Mouse (Mus musculus): ENCODE results near the gene Pnp.
"Not testable (repeated sequence)": the region's sequence is repeated elsewhere in the genome, so short reads cannot be mapped to it uniquely, and the experiment has no call there.

Pnp gene

DNA sequence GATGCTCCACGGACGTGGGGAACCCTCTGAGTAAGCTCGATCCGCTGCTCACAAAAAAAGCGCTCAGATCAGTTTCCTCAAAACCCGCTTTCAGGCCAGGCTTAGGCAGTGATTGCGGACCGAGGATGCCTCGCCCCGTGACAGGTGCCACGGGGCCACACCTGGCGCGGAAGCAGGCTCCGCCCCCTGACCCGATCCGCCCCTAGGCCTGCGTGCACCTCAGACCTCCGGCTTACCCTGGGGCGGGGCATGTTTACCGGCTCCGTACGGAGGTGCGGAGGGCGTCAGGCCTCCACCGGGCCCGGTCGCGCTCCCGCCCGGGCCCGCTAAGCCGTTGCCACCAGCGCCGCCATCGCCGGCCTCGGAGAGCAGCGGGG is 517 bp upstream of the Pnp start:
- DNase-seq (ENCODE audit: inconsistent ontology term), result no peak

DNA sequence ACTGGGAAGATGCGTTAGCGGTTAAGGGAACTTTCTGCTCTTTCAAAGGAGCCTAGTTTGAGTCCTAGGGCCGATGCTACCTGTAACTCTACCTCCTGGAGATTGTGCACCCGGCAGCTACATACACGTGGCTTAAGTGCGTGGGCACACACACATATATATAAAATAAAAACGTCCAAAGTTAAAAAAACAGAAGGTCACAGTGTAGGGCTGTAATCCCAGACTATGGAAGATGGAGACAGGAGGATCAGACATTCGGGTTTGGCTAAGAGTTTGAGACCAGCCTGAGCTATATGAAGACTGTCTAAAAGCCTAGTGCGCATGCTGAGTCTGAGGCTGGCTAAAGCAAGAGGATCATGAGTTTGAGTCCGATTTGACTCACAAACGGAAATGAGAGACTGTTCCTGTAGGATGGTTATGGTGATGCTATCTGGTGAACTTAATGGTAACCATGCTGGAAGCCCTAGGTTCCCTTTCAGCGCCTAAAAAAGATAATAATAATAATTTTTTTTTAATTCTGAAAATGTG is 675 bp downstream of the Pnp start:
- DNase-seq (ENCODE audit: inconsistent ontology term), result no peak

DNA sequence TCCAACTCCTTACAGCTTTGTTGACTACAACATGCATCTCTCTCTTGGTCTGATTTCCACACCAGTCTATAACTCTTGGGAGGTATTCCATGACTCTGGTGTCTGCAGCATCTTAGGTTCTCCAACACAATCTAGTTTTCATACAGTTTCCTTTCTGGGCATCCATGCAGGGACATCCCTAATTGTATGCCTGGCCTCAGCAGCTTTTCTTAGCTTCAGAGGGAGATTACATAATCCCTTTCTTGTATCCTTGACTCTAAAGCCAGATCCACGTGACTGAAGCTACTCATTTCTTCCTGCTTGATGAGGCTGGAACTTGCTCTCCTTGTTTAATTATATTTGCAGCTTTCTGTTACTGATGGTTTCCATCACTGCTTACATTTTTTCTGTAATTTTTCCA is 5.8 kb downstream of the Pnp start:
- DNase-seq (ENCODE audit: inconsistent ontology term), result no peak

DNA sequence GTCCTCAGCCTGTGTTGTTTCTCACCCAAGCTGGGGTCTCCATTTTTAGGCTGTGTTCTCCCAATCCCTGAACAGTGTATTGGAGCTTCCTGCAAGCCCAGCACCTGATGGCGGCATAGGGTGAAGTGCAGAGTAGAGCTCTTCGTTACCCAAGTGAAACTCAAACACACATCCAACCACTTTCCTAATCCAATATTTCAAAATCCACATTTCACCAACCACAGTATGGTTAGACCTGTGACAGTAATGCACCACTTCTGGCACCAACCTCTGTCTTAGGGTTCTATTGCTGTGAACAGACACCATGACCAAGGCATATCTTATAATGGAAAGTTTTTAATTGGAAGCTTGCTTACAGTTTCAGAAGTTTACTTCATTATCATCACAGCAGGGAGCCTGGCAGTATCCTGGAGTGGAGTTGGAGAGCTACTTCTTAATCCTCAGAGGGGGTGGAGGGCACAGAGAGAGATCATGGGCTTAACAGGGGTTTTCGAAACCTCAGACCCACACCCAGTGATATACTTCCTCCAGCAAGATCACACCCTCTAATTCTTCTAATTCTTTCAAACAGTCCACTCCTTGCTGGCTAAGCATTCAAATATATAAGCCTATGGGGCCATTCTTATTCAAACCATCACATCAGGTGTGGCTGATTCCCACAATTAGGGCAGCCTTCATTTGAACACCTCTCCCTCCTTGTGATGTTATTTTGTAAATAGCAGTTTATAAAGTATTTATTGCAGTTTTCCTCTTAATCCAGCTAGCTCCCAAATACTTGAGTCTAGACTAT is 7.4 kb downstream of the Pnp start:
- DNase-seq (ENCODE audit: inconsistent ontology term), result no peak

DNA sequence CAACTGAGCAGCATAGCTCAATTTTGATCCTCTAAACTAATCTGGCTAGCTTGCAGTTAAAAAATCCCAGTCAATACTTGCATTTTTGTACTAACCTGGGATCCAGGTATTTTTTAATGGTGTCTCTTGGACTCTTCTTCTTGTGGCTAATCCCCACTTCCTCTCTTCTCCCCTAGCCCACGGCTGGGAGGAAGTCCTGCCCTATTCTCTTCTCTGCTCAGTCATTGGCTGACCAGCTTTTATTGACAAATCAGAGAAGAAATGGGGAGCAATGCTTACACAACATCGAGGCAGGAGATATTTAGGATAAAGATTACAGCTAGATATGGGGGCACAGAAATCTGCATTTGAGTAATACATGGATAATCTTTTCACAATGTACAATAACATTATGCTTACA is 8.1 kb downstream of the Pnp start:
- no peak for DNase-seq (ENCODE audit: inconsistent ontology term)

DNA sequence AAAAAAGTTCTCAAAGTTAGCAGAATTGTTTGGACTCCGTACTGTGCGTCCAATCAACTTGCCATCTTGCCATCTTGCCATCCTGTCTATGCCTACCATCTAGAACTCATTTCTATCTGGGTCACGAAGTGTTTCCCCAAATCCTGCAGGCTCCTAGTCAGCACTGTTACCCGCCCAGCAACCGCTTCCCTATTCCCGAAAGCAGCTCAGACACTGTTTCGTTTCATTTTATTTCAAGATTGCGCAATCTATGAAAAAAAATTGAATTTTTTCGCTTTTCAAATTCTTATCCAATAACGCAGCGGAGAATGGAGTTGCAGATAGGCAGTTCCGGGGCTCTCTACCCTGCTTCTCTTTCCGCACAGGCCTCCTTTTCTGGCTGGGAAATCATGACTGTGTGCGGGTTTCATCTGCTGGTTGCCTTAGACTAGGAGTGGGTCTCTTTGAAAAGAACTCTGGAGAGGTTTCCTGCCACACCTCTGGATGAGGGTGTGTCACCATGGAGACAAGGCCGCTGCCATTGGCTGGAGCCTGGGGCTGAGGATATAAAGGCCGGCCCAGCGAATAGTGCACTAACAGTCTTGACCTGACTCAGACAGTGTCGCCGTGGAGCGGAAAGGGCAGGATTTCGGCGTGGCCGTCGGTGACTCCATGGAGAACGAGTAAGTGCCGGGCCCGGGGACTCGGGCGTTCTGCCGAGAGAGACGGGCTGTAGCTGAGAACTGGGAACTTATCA is 13.2 kb downstream of the Pnp start, which contains the start of gene Gm49342:
Gene Gm49342 (plus strand): TSS at position 586 of the 736 bp plus-strand sequence.
- peak; percentile 94 for DNase-seq (ENCODE audit: inconsistent ontology term)

DNA sequence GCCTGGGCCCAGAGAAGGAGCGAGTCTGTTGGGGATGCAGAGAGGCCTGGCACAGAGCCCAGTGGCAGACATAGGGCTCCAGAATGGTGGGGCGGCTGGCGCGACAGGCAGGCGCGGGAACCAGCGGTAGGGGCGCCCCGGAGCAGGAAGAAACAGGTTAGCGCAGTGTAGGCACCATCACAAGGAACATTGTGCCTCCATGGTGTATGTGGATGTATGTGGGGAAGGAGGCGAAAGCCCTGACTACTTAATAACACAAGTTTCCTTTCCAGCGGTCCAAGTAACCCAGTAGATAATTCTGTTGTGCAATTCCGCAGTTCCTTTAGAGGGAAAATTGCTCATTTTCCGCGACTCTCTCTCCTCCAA is 13.8 kb downstream of the Pnp start:
- DNase-seq (ENCODE audit: inconsistent ontology term), result not testable (repeated sequence)

DNA sequence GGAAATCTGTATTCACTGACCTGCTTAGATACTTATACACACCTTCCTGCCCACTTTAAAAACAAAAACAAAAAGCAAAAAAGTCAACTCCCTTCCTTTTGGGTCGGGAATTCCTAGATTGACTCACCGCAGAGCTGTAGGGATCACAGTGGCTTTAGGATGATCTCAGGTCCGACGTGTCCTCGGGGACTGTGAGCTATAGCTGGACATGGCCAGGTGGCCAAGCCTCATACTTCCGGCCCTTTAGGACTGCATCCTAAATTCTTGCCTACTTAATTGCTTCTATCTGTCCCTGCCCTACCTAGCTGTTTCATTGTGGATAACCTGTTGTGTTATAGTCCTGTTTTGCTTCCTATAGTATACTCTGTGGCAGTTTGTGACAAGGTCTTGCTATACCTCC is 14.2 kb downstream of the Pnp start:
- peak; percentile 59 for DNase-seq (ENCODE audit: inconsistent ontology term)

DNA sequence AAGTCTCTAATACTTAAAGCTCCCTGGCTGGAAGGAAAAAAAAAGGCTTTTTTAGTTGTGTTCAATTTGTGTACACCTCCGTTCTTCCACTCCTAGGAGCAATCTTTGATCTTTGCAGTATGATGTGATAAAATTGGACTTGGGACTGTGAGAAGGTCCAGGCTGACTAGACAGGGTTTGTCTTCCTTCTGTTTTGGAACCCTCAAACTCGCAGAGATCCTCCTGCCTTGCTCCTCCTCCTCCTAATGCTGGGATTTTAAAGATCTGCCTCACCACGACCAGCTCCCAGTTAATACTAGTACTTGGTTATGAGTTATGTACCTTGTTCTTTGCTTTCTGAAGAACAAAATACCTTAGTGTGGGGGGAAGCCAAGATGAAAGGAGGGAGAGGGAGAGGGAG is 14.6 kb downstream of the Pnp start:
- not testable (repeated sequence) for DNase-seq (ENCODE audit: inconsistent ontology term)

DNA sequence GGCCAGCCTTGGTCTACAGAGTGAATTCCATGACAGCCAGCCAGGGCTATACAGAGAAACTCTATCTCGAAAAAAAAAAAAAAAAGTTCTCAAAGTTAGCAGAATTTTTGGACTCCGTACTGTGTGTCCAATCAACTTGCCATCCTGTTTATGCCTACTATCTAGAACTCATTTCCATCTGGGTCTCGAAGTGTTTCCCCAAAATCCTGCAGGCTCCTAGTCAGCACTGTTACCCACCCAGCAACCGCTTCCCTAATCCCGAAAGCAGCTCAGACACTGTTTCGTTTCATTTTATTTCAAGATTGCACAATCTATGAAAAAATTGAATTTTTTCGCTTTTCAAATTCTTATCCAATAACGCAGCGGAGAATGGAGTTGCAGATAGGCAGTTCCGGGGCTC is 24.6 kb downstream of the Pnp start:
- DNase-seq (ENCODE audit: inconsistent ontology term), result no peak

DNA sequence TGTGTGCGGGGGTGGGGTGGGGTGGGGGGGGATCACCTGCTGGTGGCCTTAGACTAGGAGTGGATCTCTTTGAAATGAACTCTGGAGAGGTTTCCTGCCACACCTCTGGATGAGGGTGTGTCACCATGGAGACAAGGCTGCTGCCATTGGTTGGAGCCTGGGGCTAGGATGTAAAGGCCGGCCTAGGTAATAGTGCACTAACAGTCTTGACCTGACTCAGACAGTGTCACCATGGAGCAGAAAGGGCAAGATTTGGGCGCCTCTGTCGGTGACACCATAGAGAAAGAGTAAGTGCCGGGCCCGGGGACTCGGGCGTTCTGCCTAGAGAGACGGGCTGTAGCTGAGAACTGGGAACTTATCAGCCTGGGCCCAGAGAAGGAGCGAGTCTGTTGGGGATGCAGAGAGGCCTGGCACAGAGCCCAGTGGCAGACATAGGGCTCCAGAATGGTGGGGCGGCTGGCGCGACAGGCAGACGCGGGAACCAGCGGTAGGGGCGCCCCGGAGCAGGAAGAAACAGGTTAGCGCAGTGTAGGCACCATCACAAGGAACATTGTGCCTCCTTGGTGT is 25.1 kb downstream of the Pnp start, which contains the start of gene Pnp2:
Gene Pnp2 (plus strand): TSS at position 51 of the 567 bp plus-strand sequence.
- not testable (repeated sequence) for DNase-seq (ENCODE audit: inconsistent ontology term)

DNA sequence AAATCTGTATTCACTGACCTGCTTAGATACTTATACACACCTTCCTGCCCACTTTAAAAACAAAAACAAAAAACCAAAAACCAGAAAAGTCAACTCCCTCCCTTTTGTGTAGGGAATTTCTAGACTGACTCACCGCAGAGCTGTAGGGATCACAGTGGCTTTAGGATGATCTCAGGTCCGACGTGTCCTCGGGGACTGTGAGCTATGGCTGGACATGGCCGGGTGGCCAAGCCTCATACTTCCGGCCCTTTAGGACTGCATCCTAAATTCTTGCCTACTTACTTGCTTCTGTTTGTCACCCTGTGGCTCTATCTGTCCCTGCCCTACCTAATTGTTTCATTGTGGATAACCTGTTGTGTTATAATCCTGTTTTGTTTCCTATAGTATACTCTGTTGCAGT is 25.8 kb downstream of the Pnp start:
- not testable (repeated sequence) for DNase-seq (ENCODE audit: inconsistent ontology term)

DNA sequence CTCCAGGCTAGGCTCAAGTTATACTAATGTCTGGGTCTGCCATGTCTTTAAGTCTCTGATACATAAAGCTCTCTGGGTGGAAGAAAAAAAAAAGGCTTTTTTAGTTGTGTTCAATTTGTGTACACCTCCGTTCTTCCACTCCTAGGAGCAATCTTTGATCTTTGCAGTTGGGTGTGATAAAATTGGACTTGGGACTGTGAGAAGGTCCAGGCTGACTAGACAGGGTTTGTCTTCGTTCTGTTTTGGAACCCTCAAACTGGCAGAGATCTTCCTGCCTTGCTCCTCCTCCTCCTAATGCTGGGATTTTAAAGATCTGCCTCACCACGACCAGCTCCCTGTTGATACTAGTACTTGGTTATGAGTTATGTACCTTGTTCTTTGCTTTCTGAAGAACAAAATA is 26.3 kb downstream of the Pnp start:
- DNase-seq (ENCODE audit: inconsistent ontology term), result not testable (repeated sequence)

DNA sequence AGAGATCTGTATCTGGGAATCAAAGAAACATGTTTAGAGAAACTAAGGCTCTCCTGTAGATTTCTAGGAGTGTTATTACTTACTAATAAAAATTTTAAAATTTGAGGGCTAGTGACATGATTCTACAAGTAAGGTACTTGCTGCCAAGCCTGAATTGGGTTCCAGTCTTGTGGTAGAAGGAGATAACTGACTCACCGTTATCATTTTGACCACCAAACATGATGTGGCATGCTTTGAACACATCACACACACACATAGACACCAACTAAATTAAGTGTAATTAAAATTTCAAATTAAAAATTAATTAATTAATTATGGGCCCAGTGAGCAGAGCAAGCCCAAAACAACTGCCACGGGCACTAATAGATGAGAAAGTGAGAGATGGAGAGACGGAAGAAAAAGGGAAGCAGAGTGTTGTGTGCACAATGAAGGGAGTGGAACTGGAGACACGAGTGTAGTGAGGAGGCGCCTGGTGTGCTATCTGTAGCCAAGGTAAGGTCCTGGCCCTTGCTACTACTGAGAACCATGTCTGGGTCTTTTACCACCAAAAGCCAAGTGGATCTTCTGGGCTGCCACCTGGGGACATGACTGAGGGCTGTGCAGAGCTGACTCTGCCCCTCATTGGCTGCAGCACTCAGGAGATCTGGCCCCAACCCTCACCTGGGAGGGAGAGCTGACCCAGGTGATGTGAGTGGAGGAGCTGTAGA is 27.6 kb downstream of the Pnp start:
- DNase-seq (ENCODE audit: inconsistent ontology term), result not testable (repeated sequence)

DNA sequence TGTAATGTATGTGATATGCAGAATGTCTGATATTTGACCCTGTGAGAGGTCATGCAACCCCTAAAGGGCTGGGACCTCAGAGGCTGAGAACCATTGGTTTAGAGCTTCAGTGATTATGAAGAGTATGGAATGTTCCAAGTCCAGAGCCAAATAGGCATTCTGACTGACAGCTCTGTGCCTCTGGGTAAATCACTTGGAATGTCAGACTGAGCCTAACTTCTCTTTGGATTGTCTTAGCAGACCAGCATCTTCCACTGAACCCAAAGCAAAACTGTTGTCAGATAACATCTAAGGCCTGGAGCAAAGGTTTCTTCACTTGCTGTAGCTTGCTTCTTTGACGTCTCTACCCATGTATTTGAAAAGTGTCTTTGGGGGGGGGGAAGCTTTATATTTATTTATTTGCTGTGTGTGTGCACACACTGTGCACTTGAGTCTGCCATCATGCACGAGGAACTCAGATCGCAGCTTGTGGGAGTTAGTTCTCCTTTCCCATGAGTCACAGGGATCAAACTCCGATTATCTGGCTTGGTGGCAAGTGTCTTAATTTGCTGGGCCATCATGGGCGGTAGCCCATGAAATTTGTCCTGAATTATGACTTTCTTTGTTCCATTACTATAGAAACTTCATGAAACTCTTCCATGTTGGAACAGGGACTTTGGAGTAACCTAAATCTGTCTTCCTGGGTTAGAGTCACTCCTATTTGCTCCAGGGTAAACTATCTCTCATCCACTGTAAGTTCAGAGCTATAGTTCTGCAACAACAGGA is 37.5 kb downstream of the Pnp start:
- peak; percentile 60 for DNase-seq (ENCODE audit: inconsistent ontology term)

DNA sequence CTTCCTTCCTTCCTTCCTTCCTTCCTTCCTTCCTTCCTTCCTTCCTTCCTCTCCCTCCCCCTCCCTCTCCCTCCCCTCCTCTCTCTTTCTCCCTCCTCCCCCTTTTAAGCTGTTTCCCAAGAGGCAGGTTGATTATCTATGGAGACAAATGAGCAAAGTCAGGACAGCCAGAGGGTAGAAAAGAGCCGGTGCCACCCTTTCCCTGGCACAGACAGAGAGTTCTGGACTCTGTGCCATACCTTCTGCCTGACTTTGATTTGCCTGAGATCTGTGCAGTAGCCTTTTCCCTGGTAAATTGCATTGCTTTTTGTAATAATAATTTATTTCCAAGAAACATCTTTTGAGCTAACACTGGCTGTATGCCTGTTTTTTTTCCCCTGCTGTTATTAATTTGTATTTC is 38.2 kb downstream of the Pnp start:
- DNase-seq (ENCODE audit: inconsistent ontology term), result no peak

DNA sequence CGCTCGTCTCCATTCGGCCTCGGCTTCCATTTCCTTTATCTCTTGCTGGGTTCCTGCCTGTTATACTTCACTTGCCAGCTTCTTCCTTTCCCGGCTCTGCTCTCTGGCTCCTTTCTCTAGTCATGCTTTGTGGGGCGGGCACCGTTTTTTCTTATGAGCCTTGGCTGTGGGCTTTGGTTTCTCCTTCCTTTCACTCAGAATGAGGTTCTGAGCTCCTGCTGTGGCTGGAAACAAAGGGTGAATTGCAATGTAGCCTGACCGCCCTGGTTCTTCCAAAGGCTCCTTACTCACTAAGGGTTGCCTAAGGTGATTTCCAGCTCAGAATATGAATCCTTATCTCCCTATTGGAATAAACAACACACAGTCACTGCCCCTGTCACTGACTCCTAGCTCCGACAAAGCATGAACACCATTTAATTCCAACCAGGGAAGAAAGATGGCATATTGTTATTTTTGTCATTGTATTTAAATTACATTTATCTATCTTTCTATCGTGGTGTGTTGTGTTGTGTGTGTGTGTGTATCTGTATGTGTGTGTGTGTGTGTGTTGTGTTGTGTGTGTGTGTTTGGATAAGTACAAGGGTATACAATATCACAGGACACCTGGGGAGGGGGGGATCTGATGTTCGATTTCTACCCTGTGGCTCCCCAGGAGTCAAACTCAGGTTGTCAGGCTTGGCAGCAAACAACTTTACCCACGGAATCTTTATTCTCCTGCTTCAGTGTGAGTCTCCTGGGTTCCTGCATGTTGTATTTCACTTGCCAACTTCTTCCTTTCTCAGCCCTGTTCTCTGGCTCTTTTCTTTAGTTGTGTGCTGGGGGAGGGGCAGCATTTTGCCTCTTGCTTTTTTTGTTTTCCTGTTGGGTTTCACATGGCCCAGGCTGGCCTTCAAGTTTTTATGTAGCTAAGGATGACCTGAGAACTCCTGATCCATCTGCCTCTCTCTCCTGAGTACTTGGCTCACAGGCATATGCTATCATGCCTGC is 39.0 kb downstream of the Pnp start:
- peak; percentile 68 for DNase-seq (ENCODE audit: inconsistent ontology term)

DNA sequence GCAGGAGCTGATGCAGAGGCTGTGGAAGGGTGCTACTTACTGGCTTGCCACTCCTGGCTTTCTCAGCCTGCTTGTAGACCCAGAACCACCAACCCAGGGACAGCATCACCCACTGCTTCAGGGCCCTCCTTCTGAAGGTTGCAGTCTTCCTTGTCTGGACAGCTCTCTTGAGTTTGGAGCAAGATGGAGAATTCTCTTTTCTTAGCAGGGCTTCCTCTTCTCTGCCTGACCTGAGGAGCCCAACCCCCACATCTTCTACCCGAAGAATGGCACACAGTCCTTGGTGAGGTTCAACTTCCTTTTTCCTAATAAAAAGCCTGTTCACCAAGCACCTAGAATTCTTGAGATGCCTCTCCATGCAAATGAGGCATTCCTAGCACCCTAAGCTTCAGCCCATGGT is 39.9 kb downstream of the Pnp start:
- DNase-seq (ENCODE audit: inconsistent ontology term), result no peak

DNA sequence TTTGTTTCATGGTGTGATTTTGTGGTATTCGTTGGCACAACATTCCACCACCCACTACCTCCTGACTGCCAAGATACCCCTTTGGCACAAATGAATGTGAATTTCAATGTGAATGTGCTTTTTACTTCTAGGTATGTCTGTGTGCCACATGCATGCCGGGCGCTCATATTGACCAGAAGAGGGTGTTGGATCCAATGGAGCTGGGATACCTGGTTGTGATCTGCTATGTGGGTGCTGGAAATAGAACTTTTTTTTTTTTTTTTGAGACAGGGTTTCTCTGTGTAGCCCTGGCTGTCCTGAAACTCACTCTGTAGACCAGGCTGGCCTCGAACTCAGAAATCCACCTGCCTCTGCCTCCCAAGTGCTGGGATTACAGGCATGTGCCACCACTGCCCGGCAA is 42.2 kb downstream of the Pnp start:
- DNase-seq (ENCODE audit: inconsistent ontology term), result peak; percentile 30

DNA sequence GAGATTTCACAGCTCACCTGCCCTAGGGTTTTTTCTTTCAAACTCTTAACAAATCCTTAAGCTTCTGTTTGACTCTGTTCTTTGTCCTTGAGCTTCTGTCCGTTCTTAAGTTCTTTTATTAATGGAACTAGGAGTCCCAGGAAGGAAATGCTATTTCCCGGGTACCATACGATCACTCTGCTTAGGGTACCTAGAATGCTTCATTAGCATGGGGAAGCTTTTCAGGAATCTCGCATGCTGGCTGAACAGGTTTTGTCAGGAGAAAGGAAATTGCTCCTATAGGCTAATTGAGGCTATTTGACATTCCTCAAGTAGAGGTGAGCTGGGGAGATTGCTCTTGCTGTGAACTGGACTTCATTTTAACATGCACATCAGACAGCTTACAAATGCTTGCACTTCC is 42.8 kb downstream of the Pnp start:
- DNase-seq (ENCODE audit: inconsistent ontology term), result no peak
